Mouse (Mus musculus) lung, adult 18-20 months (tissue): ENCODE data around the gene Pdzrn3.

Source experiments
- DNase-seq, 2 experiments: peaks; one replicate each; pipeline ENCODE4 v3.0.0; 2022; ENCODE audit warnings: mixed read lengths in 2 of 2

Gene Pdzrn3

DNA sequence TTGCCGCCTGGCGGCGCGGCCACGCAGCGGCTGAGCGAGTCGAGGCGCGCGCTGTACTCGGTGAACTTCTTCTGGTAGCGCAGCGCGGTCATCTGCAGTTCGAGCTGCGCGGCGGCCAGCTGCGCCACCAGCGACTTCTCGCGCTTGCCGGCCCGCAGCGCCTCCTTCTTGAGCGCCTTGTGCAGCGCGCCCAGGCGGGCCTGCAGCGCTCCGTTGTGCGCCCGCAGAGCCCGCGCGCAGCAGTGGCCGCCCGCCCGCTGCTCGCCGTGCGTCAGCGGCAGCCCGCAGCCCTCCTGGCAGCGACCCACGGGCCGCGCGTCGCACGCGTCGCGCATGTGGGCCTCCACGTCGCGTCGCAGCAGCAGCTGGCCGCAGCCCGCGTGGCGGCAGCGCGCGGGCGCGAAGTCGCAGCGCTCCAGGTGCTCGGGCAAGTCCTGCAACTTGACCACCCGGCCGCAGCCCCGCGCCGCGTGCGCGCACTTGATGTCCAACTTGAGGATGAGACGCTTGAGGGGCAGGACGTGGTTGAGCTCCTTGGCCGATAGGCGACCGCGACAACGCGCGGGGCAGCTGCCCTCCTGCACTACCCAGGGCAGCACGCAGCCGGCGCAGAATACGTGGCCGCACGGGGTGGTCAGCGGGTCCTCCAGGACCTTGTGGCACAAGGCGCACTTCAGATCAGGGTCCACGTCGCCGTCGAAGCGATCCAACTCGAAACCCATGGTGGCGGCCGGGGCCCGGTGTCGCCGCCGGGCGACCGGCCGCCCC is at the start of gene Pdzrn3:
TSS of gene Pdzrn3 (minus strand) at position 731 of the 768 bp plus-strand sequence.
- DNase-seq, result peak; percentile 37 to 38

DNA sequence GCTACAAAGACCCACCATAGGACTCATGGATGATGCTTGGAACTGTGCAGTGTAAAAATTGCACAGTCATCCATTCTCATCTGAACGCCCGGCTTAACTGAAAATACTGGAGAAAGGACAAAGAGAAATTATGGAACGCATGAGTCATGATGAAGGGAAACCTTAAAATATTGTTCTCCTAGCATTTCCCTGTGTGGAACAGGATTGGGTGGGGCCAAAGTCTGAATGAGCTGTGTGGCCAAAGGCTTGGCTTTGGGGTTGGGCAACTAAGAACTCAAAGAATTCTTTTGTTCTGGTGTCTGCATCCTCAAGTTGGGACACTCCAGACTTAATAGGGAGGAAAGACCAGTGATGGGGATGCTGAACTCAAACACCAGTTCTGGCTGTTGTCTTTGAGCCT is 49.6 kb upstream of the Pdzrn3 start:
- DNase-seq, result no peak

DNA sequence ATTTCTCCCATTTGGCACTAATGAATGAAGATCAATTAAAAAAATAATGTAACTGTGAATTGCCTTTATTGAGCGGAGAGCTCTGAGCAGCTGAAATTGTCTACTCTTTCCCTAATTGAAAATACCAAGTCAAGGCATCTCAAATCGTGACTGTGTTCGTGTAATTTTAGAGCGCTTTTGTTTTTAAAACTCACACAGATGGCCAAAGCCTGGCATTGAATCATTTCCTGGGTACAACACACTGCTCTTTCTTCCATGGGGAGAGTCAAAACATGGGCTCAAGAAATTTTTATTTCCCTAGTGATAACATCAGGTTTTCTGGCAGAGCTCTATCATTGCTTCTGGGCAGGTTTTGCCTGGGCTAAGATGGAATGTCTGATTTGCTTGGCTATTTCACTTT is 48.6 kb upstream of the Pdzrn3 start:
- no peak for DNase-seq

DNA sequence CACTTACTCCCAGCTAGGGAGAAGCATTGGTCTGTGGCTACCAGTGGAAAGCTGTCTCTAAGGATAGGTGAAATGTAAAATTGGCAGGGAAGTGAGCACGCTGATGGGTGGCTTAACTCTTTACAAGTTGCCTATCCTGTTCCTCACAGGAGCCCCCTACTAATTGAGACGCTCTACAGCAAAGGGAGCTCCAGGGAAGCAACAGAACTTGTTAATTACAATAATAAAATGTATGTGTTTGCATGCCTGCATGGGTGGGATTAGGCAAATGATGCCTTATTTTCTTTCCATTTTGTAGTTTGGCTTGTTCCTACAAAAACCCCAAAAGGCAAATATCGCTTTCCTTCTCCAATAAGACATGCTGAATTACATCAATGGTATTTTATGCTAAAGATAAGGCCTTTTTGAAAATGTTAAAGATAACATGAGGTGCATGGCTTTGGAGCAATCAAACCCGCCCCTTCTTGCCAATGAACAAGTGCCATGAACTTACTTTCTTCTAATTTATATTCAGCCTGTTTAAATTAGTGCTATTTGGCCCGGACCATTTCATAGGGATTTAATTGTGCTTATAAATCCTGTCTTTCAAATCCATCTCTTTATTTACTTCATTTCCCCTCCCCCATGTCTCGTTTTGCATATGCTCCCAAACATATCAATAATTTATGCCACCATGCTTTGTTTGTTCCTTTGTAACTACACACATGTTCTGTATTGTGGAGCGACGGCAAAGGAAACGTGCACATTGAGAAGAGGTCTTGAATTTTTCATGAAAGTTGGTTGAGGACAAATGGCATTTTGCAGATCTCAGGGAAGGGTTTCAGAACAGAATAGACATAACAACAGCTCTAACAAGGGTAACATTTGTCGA is 44.6 kb upstream of the Pdzrn3 start:
- DNase-seq, result no peak

DNA sequence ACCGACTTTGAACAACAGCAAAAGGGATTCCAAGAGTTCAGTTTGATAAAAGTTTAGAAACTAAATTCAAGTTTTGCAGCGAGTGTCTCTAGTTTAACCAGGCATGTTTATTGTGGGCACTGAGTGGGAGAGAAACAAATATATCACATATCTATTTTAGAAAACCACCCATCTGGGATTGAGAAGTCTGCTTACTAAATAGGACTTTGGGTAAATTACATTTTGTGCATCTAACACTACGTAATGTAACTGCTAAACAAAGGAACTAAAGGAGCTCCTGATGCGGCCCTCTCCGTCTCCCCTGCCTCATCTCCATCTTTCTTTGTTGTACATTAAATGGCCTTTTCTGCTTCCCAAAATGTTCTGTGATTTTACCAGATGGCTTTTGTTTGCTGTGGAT is 40.5 kb upstream of the Pdzrn3 start:
- no peak for DNase-seq

DNA sequence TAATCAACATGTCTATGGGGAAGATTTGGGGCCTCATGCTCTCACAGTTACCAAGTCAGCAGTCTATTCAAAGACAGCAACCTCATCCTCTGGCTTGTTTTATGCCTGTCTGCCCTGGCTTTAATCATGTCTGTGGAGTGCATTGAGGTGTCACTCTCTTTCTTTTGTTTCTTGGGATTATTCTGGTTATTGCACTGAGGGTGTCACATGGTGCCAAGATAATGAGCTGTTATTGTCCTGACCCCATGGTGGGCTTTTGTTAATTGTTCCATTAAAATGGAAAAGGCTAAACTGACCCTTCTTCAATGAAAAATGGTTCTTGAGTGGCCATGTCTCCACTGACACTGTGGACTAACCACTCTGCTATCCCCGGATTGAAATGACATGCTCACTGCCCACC is 34.0 kb upstream of the Pdzrn3 start:
- DNase-seq, result no peak

DNA sequence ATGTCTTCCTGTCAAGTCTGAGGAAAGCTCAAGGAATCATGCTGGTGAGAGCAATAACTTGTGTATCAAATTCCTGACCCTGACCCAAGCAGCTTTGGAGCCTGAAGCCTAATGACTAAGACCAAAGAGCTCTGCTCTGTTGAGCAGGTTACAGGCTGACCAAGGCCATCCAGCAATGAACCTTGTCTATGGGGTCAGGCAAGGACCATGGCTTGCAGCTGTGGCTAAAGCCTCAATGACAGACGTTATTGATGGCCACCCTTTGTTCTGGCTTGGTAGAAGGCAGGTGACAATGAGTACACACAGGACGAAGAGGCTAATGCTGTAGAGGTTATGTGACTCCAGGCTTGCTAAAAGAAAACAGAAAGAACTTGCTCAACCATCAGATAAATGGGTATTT is 33.4 kb upstream of the Pdzrn3 start:
- DNase-seq, result no peak

DNA sequence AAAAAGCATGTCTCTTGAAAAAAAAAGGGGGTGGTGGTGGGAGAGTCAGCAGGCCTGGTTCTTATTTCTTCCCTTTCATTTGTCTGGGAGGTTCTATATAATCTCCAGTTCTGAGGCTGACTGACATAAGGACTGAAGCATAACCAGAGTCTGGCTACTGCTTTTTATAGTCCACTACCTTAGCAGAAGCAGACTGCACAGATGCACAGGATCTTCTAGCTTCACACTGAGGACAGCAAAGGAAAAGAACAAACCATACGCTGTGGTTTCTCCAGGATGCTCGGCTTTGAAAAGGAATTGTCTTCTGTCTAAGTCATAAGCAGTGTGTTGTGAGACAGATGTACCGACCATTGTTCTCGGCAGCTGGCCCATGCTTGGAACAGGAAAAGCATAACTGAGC is 19.0 kb upstream of the Pdzrn3 start:
- no peak for DNase-seq

DNA sequence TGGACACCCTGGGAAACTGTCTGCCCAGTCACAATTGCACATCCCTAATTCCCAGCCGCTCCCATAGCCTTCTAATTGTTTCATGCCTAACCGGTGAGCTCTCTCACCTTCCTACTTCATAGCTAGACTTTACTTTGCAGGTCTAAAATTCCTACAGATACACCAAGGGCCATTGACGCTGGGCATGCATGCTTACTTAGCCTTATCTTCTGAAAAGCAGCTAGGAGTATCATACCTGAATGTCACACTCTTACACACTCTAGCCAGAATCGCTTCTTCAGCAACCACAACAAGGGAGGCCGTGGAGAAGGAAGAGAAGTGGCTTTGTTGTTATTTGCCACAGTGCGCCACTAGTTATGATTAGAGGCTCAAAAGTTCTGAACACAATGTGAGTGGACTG is 18.2 kb upstream of the Pdzrn3 start:
- DNase-seq, result peak in 1 of 2 experiments; percentile 17

DNA sequence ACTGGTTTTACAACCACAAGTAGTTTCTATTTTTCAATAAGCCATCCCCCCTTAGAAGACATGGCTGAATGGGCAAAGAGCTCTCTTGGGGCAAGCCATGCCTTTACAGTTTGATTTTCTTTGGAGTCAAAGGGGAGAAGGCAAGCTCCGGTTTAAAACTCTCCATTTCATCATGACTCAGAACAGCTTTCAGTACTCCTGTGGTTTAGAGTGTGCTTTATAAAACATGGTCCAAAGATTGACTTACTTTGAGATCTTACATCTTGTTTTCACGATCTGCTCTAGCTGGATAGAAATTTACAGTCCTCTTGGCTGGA is 15.1 kb upstream of the Pdzrn3 start:
- no peak for DNase-seq

DNA sequence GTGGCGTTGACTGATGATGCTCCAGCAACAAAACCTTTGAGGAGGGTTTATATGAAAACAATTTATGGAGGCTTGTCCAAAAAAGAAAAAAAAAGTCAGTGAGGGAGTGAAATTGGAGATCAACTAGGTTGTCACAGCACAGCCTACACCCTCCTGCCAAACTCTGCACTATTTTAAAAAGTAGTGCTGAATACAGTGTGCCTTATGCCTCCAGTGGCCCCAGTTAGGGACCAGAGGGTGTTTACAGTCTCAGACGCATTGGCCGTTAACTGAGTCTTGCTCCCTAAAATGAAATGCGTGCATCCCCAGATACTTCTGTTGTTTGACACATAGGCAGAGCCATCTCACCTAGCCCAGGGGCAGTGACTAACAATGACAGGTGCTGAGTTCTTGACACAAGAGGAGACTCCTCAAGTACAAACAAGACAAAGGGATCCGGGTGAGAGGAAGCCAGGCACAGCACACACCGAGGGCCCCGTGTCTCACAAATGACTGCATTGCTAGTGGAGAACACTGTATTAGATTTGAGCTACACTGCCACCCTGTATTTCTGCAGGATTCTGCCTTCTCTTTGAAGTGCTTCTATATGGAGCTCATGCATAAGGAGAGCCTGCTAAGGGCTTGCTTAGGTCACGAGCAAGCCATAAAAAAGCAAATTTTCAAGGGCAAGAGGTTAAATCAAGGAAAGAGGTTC is 14.6 kb upstream of the Pdzrn3 start:
- no peak for DNase-seq

DNA sequence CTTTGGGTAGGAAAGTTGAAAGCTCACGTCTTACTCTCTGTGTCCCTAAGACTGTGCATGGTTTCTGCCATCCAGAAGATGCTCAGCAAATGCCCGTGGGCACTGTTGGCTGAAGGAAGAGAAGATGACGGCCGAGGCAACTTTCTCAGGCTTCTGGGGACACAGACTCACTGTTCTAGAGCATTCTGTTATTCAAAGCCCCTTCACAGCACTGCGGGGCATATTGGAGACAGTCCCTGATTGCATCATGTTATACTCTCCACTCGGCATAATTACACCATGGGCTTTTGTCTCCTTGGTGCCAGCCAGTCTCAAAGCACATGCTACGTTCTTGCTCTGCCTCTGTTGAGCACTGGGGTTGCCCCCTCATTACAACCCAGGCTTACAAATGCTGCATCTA is 7.8 kb upstream of the Pdzrn3 start:
- no peak for DNase-seq

DNA sequence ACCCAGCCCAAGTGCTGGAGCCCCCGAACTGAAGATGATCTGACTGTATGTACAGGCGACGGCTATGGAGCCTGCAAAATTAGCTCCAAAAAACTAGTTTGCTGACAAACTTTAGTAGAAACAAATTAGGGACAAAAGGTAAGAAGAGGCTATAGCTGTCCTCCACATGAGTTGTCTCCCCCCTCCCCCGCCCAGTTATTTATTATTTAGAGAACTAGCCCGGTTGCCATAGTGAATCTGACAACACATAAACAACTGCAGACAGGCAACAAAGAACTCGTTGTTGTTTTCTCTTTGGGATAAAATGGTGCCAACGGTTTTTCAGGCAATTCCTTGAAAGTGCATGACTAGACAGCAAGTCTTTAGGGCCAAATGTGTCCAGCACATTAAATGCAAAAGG is 7.3 kb upstream of the Pdzrn3 start:
- DNase-seq, result no peak

DNA sequence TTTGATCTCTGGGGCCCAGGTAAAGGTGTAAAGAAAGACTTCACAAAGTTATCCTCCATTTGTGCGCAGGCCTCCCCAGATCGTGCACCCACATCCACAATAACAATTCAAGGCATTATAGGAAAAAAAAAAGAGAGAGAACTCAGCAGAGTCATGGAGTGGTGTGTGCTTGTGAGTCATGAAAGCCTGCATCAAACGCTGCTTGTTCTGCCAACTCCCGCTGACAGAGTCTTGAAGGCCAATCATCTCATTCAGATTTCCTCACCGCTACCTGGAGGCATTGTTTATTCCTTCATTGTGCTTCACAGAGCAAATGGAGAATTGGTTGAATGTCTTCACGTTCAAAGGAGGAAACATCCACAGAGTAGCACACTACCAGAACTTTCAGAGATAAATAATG is 6.8 kb upstream of the Pdzrn3 start:
- DNase-seq, result no peak

DNA sequence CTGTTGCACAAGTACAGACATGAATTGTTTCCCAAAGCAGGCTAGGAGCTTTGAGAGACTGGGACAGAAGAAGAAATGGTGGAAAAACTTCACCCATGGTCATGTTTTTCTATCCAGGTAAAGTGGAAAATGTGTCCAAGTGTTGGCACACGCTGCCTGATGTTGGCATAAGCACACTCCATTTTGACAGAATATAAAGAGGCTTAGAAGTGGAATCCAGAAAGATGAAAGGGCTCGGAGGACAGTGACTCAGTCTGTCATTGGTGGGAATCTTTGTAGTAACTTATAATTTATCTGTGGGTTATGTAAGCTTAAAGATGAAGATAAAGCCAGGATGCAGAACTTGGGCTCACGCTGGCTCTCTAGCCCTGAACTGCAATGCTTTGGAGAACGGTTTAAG is 5.2 kb upstream of the Pdzrn3 start:
- DNase-seq, result no peak

DNA sequence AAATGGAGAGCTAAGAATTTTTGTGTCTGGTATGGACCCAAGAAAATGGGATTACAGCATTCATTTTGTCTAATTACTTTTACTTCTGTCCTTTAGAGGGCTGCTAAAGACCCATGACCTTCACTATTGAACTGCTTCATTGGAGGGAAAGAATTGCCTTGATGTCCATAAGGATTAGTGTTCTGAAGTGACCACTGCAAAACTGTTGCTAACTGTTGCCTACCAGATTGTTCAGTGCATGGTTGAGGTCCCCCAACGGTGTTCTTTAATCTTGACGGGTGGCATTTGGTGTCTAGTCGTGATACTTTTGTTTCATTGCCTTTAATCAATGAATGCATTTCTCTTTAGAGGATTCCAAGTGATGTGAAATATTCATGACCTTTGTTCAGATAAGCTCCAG is 1.8 kb upstream of the Pdzrn3 start:
- DNase-seq, result no peak

DNA sequence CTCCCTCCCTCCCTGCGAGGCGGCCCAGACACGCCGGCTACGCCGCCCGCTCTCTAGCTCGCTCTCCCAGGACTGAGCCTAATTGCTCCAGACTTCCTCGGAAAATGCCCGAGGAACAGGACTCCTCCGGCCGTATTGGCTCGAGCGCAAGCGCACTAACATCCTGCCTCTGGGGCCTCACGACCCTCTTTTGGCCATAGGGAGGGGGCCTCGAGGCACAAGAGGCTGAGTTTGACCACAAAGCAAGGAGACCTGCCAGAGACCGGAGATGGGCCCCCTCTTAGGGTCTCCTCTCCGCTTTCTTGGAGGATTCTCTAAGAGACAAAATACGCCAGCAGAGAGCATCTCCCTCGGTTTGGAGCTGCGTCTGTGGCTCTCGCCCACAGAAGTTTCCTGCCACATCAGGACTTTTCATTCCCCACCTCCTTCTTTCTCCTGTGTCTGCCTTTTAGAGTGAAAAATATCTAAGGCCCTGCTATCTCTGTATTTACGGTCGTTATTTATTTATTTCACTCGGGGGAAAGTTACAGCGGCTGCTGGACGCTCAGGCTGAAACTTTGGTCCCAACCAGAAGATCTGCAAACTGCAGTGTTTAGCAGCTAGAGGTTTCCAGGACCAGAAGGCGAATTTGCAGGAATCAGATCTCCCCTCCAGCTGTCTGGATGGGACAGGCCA is 375 bp upstream of the Pdzrn3 start:
- DNase-seq, result peak; percentile 52 to 58

DNA sequence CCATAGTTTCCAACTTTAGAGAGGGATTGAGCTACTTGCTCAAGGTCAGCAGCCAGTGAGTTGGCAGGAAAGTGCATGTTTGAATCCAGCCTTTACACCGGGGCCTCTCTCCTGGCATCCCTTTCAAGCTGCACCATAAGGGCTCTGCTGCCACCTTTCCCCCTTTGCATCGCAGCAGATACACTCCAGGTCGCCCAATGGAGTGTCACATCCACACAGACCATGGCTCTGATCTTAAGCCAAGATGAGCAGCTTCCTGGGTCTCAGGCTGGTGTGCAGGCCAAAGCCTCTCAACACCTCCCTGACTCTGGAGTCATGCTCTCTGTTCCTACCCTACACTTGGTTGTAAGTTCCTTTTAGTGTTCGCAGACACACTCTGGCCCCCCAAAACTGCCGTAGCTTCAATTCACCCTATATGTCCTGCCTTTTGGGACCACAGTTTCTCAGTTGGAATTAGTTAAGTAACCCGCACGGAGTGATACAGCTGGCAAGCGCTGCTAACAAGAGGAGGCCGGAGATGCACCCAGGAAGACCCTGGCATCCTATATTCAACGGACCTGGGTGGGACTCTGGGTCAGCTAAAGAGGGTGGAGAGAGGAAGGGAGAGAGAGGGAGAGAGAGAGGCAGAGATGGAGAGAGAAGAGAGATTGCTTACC is 1.1 kb downstream of the Pdzrn3 start:
- no peak for DNase-seq

DNA sequence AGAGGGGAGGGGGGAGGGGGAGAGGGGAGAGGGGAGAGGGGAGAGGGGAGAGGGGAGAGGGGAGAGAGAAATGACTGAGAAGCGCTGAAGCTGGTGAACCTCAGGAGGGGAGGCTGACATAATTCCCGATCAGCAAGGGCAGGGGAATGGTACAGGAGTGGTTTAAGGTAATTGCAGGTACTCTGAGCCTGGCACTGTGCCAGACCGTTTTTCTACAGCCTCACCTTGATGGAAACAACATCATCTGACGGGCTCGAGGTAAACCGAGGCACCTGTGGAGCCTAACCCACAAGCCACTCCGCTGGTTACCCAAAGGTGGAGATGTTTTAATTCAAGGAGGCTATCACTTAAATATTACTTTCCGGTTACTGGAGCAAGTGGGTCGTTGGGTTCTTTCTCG is 1.6 kb downstream of the Pdzrn3 start:
- no peak for DNase-seq

DNA sequence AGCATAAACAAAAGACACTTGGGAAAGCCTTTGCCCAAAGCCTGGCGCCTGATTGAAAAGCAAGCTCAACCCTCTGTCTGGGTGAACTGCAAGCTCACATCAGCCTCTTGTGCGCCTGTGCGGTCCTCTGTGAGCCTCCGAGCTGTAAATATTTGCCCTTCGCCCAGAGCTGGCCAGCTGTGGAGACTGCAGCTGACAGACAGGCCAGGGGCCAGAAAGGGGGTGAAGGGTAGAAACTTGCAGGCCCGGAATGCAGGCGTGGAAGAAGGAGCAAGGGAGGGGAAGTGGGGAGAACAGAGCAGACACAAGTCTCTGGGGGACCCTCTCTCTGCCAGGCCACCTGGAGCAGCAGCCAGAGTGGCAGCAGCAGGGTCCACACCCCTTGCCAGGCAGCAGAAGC is 3.0 kb downstream of the Pdzrn3 start:
- peak; percentile 65 to 73 for DNase-seq

DNA sequence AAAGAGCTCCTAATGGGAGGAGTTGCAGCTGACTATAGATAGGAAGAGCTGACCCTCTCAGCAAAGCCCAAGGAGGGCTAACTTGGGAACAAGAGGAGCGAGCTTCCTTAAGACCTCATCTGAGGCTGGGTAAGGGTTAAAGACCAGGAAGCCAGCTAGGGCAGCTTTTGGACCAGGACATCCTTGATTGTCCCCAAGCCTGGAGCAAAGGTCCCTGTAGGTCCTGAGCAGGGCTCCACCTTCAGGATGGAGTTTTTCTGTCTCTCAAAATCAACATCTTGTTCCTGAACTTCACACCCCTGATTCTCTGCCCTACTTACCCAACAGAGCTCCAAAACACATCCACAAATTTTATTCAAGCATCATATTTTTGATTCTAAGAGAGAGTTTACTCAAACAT is 3.5 kb downstream of the Pdzrn3 start:
- no peak for DNase-seq

DNA sequence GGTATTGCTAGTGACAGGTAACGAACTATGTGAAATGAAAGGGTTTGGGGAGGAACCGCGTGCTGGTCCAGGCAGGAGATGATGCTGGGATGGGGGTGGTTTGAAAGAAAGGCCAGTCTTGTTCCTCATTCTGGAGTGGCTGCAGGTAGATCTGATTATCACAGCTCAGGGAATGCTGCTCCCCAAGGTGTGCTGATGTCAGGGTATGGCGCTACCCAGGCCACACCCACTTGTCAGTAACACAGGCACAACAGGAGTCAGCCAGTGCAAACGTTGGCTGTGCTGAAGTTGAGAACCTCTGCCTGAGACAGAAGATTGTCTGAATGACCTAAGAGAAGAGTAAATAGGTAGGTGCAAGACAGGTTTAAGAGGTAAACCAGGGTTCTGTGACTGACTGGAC is 4.7 kb downstream of the Pdzrn3 start:
- no peak for DNase-seq
